Comparison of ENCODE assay signal across 10 mouse cellular contexts in the genomic region with DNA sequence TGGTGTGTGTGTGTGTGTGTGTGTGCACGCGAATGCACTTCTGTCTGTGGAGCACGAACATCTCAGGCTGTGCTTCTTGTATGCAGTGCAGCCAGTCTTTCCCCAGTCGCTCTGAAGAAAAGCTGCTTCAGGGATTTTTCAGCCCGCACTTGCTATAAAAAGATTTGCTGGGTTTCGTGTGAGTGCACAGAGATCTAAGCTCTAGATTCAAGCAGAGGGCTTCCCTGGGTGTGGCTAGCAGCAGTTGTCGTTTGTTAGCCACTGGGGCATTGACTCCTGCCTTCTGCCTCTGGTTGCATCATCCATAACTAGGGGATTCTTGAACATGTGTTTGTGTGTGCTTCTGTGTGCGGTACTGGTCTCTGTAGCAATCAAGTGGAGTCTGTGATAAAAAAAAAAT.
DNase-seq lines count a peak whose midpoint lies in the region; ATAC-seq and TF ChIP-seq lines count a peak whose summit lies in the region.
"Had no signal": no experiment of that assay in that cellular context is flagged by ENCODE, and none has a peak within 500 bp of the region (broad histone marks: within the 10 kb centered on the region; RNA-seq: fewer than 3 reads in every experiment).

No protein-coding gene starts in this region.

- no peak overlapping the region for H3K4me3 ChIP-seq in layer of hippocampus, adult 2 months
- H3K4me3 ChIP-seq in forebrain, postnatal 0 days (ENCODE audit: low read depth, low read length) = peak overlapping the region; percentile 23; the same call in 1 of the 2 replicates
- no peak overlapping the region for H3K4me3 ChIP-seq in myocyte
- H3K4me3 ChIP-seq: heart, adult 2 months had no signal

- DNase-seq in layer of hippocampus, adult 2 months (ENCODE audit: low spot score in 2 of 2) = no peak
- no peak for DNase-seq in layer of hippocampus, adult 8-10 months (ENCODE audit: low spot score in 2 of 2)
- peak; percentile 30 for DNase-seq in ZHBTc4 (ENCODE audit: low read depth, low spot score)
- peak; percentile 70 for DNase-seq in forebrain, postnatal 0 days
- no peak for DNase-seq in thymus, postnatal 36 days
- DNase-seq in adrenal gland, postnatal 25 days = no peak
- DNase-seq in gastrocnemius, postnatal 10 days = no peak

- H3K27ac ChIP-seq in layer of hippocampus, adult 2 months = peak overlapping the region; percentile 10; the same call in 1 of the 2 replicates
- H3K27ac ChIP-seq in forebrain, postnatal 0 days (ENCODE audit: low read depth, low read length) = peak overlapping the region; percentile 90
- H3K27ac ChIP-seq: heart, adult 2 months; macrophage had no signal

- no peak for ATAC-seq in forebrain, postnatal 0 days

- H3K27me3 ChIP-seq in forebrain, postnatal 0 days (ENCODE audit: insufficient read depth, low read length) = no peaks in the 10 kb centered on the region
- no peaks in the 10 kb centered on the region for H3K27me3 ChIP-seq in myocyte (ENCODE audit: control insufficient read depth, insufficient read depth, insufficient read length)

- no peak for TF ChIP-seq CTCF in layer of hippocampus, adult 2 months (conservative IDR thresholded peaks at IDR 0.05)
- no peak for TF ChIP-seq CTCF in forebrain, postnatal 0 days (IDR thresholded peaks at IDR 0.05; ENCODE audit: low read depth)

- no peaks in the 10 kb centered on the region for H3K9me3 ChIP-seq in forebrain, postnatal 0 days (ENCODE audit: low read length)

- WGBS in forebrain, postnatal 0 days = 26% methylated on average over 8 of the region's 8 CpGs

- no peak overlapping the region for H3ac ChIP-seq in myocyte (ENCODE audit: control insufficient read depth, insufficient read length)

- peak overlapping the region; percentile 43 for H3K9ac ChIP-seq in forebrain, postnatal 0 days

- H3K36me3 ChIP-seq in forebrain, postnatal 0 days (ENCODE audit: insufficient read depth) = no peaks in the 10 kb centered on the region
- H3K36me3 ChIP-seq in myocyte (ENCODE audit: control insufficient read depth, insufficient read depth) = no peaks in the 10 kb centered on the region

- H3K79me2 ChIP-seq in myocyte (ENCODE audit: control insufficient read depth, insufficient read depth) = no peaks in the 10 kb centered on the region

- peak overlapping the region; percentile 49 for H3K4me2 ChIP-seq in forebrain, postnatal 0 days (ENCODE audit: low read depth)
- H3K4me2 ChIP-seq in myocyte (ENCODE audit: low read depth) = peak overlapping the region; percentile 36

- TF ChIP-seq POLR2A in myocyte (IDR thresholded peaks at IDR 0.05; ENCODE audit: insufficient read length, low read depth) = no peak

- H3K4me1 ChIP-seq in forebrain, postnatal 0 days (ENCODE audit: insufficient read depth) = peaks cover 51% of the 10 kb centered on the region

TF ChIP-seq in myocyte, 11 proteins besides CTCF, POLR2A, EP300 and RAD21:
- peak; percentile 45 to 89 (median 63) for TF ChIP-seq MYOD1 (IDR thresholded peaks at IDR 0.05; ENCODE audit: control insufficient read depth in 1 of 3, insufficient read length in 2 of 3, low read depth in 2 of 3)
- peak in 2 of 3 experiments; percentile 83 to 89 for TF ChIP-seq MYOG (IDR thresholded peaks at IDR 0.05; ENCODE audit: control insufficient read depth in 1 of 3, insufficient read depth in 1 of 3, insufficient read length in 2 of 3, low read depth in 2 of 3)
- TF ChIP-seq TCF12 (IDR thresholded peaks at IDR 0.05; ENCODE audit: insufficient read depth, poor library complexity, severe bottlenecking) = peak; percentile 8
- TF ChIP-seq REST (IDR thresholded peaks at IDR 0.05; ENCODE audit: insufficient read depth, insufficient read length) = no peak
- TF ChIP-seq E2F4 (IDR thresholded peaks at IDR 0.05; ENCODE audit: insufficient read depth) = no peak
- TF ChIP-seq CEBPB (IDR thresholded peaks at IDR 0.05; ENCODE audit: insufficient read depth, poor library complexity, severe bottlenecking) = peak; percentile 93

Comparison
In these comparisons a context has a peak if more than half of its experiments do, and no peak if none do; other contexts are left out.
1. DNase-seq: peak in ZHBTc4 (single experiment) and forebrain, postnatal 0 days (single experiment); none in layer of hippocampus, adult 2 months (0 of 2), layer of hippocampus, adult 8-10 months (0 of 2), thymus, postnatal 36 days (0 of 2), adrenal gland, postnatal 25 days (single experiment) and gastrocnemius, postnatal 10 days (single experiment).